Mouse (Mus musculus): ENCODE results near the gene Acads. TPM values are rescaled to one million over a fixed set of nuclear protein-coding genes. Genes with fewer than 3 reads are reported as not detected.
"Not testable (repeated sequence)": the region's sequence is repeated elsewhere in the genome, so short reads cannot be mapped to it uniquely, and the experiment has no call there.

Acads gene
- total RNA-seq, 2 experiments from 2014 or later = 211 to 251 TPM

GRCm38 (mm10) chr5:115126578-115127312 is 7.6 kb upstream of the Acads start:
- DNase-seq (ENCODE audit: low spot score in 2 of 2) = no peak

DNA sequence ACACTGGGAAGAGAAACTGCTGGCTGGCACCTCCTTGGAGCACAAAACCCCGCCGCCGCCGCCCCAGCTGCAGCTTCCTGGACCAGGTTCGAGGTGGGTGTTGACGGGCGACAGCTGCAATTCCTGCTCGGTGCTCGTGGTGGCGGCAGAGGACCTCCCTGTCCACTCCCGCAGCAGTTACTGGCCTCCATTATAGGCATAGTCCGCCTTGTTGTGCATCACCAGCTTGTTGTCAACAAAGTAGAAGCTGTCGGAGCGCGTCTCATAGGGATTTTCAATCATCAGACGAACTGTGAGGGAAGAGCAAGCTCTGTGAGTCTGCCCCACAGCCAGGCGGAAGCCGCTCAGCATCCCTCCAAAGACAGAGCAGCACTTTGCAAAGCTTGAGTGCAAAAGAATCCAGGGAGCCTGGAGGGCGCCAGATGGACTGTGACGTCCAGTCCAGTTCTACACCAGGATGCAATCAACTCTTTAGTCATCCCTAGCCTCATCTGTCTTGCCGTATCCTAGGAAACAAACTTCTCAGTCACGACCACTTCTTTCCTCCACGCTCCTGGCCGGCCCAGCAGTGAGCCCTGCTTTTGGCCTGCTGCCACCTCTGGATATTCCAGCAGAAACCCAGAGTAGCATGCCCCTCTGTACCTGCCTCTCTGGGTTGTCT is 6.2 kb upstream of the Acads start:
- DNase-seq (ENCODE audit: low spot score in 2 of 2) = peak; percentile 80 to 81

DNA sequence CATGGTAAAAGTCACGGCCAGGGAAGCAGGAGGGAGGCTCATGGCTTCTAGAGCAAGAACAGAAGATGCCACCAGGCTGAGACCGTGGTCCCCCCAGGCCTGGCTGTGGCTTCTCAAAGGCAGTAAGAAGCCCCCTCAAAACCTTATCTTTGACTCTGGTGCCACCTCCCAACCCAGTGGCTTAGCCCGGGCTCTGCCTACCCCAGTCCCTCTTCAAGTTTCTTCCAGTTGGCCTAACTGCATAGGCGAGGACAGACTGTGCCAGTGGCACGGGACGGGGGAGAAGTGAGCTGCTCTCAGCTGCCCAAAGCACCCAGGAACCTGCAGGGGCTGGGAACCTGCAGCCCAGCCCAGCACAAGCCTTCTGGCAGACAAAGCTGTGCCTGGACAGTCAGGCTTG is 5.5 kb upstream of the Acads start:
- DNase-seq (ENCODE audit: low spot score in 2 of 2) = no peak

DNA sequence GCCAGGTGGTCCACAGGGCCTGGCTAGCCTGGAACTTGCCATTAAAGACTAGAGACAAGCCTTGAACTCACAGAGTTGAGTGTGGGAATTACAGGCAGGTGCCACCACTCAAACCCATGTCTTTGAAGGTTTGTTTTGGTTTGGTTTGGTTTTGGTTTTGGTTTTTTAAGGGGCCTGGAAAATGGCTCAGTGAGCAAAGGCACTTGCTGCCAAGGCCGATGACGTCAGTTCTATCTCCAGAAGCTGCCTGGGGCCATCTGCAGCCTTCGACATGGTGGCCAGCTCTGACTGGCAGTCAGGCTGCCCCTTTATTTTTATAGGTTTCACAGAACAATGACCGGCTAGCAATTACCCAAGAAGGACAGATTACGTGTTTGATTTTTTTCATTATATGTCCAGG is 1.8 kb upstream of the Acads start:
- no peak for DNase-seq (ENCODE audit: low spot score in 2 of 2)

GRCm38 (mm10) chr5:115117467-115117866 is 1.7 kb downstream of the Acads start:
- no peak for DNase-seq (ENCODE audit: low spot score in 2 of 2)

DNA sequence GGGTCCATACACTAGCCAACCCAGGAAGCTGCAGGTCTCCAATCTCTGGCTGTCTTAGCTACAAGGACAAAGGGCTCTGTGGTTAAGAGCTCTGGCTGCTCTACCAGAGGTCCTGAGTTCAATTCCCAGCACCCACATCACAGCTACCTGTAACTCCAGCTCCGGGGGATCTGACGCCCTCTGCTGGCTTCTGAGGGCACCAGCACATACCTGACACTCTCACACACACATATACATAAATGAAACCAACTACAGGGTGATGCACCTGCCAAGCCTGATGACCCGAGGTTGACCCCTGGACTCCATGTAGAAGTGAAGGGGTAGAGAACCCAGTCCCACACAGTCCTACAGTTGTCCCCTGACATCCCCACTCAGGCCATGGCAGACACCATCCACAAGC is 2.7 kb downstream of the Acads start:
- no peak for DNase-seq (ENCODE audit: low spot score in 2 of 2)

- DNase-seq (ENCODE audit: low spot score in 2 of 2) = no peak
Observed at GRCm38 (mm10) chr5:115114501-115114900, 4.6 kb downstream of the Acads start.

DNA sequence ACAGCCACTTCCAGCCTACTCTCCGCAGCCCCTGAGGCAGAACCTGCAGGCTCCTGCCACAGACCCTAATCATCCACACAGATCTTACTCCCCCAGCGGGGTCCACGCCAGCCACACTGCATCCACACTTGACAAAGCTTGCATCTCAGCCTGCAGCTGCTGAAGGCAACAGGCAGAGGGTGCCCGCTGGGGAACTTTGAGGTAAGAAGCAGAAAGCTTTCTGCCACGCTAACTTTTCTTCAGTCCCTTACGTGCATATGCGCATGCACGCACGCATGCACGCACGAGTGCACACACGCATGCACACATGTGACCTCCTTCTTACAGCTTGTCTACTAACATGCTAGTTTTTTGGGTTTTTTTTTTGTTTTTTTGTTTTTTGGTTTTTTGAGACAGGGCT is 5.9 kb downstream of the Acads start:
- DNase-seq (ENCODE audit: low spot score in 2 of 2) = no peak

DNA sequence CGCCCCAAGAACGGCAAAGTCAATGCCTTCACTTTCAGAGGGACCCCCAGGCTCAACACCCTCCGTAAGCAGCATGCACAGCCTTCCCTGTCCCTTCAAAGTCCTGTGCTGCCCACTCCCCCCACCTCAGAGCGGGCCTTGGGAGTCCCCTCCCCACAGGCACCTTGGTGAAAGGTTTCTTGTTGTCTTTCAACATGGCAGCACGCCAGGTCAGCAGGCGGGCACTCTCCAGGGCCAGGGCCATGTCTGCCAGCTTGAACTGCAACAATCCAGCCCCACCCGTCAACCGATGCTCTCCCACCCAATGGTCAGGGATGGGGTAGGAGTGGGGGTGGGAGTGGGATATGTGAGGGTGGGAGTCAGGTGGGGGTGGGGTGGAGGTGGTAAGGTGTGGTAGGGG is 8.0 kb downstream of the Acads start:
- no peak for DNase-seq (ENCODE audit: low spot score in 2 of 2)

GRCm38 (mm10) chr5:115103253-115103652 is 15.9 kb downstream of the Acads start:
- DNase-seq (ENCODE audit: low spot score in 2 of 2) = not testable (repeated sequence)

DNA sequence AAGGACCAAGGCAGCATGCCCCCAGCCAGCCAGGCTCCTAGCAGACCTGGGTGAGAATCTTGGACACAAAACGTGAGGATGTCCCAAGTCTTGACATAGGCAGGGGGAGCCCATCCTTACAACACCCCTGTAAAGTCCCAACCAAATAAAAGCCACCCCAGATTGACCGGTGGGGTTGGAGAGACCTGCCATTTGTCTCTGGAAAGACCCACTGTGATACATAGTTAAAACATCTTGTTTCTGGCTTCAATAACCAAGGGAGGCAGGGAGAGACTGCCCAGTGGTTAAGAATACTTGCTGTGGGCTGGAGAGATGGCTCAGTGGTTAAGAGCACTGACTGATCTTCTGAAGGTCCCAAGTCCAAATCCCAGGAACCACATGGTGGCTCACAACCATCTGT is 16.9 kb downstream of the Acads start:
- no peak for DNase-seq (ENCODE audit: low spot score in 2 of 2)

DNA sequence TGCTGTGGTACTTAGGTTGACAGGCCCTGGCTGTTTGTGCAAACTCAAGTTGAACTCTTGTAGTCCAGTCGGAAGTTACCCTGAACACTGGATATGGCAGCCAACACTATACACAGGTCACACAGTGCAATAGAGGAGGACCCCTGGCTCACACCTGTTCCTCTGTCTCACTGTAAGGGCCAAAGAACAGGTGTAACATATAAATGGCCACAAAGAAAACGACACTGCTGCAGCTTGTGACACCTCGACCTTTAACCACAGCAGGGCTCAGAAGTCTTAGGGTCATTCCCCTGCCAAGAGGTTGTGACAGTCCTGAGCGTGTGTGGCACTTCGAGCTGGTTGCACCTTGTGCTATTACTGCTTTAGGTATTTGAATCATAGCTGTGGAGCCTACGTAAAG is 18.7 kb downstream of the Acads start:
- DNase-seq (ENCODE audit: low spot score in 2 of 2) = no peak

DNA sequence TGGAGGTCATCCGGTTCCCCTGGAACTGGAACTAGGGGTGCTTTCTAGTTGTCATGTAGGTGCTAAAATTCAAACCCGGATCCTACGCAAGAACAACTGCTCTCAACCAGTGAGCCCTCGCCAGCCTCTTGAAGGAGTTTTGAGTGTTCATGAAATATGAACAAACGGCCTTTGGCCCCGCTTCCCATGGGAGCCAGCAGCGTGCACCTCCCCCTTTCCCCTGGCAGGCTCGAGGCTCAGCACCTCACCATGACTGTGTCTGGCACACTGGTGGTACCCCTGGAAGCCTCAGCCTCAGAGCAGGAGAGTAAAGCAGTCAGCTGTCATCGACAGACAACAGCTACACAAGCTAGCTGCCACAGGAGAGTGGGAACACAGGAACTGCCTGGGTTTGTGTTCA is 19.2 kb downstream of the Acads start:
- no peak for DNase-seq (ENCODE audit: low spot score in 2 of 2)

DNA sequence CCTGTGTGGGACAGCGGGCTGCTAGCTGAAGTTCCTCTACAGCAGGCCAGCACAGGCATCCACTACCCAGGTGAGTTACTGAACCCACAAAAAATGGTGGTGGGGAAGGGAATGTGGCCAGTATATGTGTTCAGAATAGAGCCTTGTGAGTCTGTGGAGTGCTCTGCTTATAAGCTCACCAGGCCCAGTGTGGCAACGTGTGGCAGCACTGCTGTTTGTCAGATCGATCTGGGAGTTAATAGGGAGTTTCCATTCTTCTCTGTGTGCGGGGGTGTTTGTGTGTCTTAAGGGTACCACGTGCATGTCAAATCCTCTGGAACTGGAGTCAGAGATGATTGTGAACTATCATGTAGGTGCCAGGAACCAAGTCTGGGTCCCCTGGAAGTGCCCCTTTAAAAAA is 19.6 kb downstream of the Acads start:
- no peak for DNase-seq (ENCODE audit: low spot score in 2 of 2)

DNA sequence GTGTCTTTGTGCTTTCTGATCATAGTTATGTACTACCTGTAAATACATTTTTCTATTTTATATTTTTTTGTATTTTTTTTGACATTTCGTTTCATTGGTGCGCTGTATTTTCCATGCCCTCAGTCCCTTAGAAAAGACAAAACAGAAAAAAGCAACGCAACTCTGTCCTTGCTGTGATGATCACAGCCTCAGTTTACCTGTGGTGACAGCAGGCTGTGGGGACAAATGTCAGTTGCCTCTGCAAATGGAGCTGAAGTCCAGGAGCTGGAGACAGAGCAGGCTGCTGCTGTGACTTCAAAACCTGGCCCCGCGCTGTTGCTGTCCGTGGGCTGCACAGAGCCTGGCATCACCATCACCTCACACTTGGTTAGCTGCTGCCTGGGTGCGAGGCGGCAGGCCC is 21.0 kb downstream of the Acads start, which contains the start of gene Gm10401:
Gene Gm10401 (minus strand): TSS at position 101 of the 400 bp plus-strand sequence.
- no peak for DNase-seq (ENCODE audit: low spot score in 2 of 2)

DNA sequence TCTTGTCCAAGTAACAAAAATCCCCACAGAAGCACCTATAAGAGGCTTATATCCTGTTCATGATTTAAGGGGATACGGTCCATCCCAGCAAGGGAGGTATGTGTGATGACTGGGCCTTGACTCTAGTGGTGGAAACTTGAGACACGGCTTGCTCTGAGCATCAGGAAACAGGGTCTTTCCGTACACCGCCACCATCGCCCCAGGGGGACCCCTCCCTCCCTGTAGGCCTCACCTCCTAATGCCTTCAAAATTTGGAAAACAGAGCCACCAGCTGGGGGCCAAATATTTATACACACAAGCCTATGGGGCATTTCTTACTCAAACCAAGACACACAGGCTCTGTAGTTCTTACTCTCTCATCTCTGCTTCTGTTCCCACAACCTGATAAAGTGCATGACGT is 27.4 kb downstream of the Acads start:
- no peak for DNase-seq (ENCODE audit: low spot score in 2 of 2)

- DNase-seq (ENCODE audit: low spot score in 2 of 2) = no peak
Observed at GRCm38 (mm10) chr5:115091015-115091414, 28.1 kb downstream of the Acads start.

- no peak for DNase-seq (ENCODE audit: low spot score in 2 of 2)
Observed at GRCm38 (mm10) chr5:115089592-115090268, 29.4 kb downstream of the Acads start.

GRCm38 (mm10) chr5:115085675-115086074 is 33.5 kb downstream of the Acads start:
- DNase-seq (ENCODE audit: low spot score in 2 of 2) = no peak

DNA sequence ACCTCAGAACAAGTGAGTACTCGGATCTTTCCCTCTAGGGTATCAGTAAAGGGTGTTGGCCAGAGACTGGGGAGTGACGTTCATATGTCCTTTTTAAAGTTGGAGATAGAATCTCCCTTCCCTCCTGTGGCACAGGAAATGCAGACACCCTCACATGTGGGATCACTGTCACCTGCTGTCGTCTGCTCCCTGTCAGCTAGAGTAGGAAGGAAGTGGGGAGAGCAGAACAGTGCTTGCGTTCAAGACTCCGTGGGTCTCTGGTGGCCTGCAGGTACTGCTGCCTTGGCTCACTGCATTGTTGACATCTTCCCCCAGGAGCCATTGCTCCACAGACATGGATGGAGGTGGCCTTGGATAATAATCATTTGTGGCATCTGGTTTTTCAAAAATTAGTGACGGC is 35.7 kb downstream of the Acads start:
- no peak for DNase-seq (ENCODE audit: low spot score in 2 of 2)

DNA sequence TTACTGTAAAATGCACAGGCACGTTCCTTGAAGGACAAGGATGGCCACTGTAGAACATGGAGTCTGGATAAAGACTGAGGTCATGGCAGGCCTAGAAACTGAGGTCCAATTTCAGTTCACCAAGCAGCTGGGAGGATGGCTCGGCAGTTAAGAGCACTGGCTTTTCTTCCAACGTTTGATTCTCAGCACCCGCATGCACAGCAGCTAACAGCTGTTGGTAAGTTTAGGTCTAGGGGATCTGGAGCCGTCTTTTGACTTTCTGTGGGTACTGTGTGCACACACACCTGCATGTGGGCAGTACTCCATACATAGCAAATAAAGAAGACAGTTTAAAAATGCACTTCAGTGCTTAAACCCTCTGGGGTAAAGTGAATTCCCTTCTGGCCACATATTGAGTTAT is 37.5 kb downstream of the Acads start:
- DNase-seq (ENCODE audit: low spot score in 2 of 2) = no peak
